Mouse (Mus musculus) ES-E14 (cell line): ENCODE measurements at regions not wholly inside any gene's neighbourhood (a gene's known extent, or its start where the extent isn't known, plus 50 kb on each side); places are given as distances from the start of the nearest gene placed in this dataset.

ENCODE experiments used
- DNase-seq: peaks from one replicate; pipeline ENCODE4 v3.0.0-alpha.2; 2013; ENCODE audit warnings: low read depth, low spot score
- H3K27ac ChIP-seq: 2 replicates; pipeline ENCODE4 v1.5.1; 2012; ENCODE audit warnings: low read depth, mild to moderate bottlenecking, low read length, moderate library complexity, mixed read lengths; ENCODE audit not compliant: poor library complexity, insufficient read depth, severe bottlenecking
- H3K36me3 ChIP-seq: 2 replicates; pipeline ENCODE4 v1.6.1; 2012; ENCODE audit warnings: mild to moderate bottlenecking, low read length, moderate library complexity, mixed read lengths; ENCODE audit not compliant: control insufficient read depth, poor library complexity, insufficient read depth, severe bottlenecking
- H3K4me1 ChIP-seq, 2 experiments: fragments of 150-350 bp in 1 of 2; sonication (generic) in 1 of 2; 2 replicates each; pipeline ENCODE4 v1.6.1; 2012; ENCODE audit warnings: low read length in 2 of 2, mild to moderate bottlenecking in 1 of 2, mixed read lengths in 1 of 2; ENCODE audit not compliant: control insufficient read depth in 2 of 2, insufficient read depth in 2 of 2, poor library complexity in 1 of 2
- H3K4me3 ChIP-seq, 2 experiments: fragments of 150-350 bp in 1 of 2; sonication (generic) in 1 of 2; 2 replicates each; pipeline ENCODE4 v1.5.1; 2012; ENCODE audit warnings: low read length in 2 of 2, low read depth in 1 of 2, mild to moderate bottlenecking in 1 of 2, mixed read lengths in 1 of 2; ENCODE audit not compliant: insufficient read depth in 1 of 2, poor library complexity in 1 of 2, severe bottlenecking in 1 of 2
- H3K9ac ChIP-seq: 2 replicates; pipeline ENCODE4 v1.6.1; 2012; ENCODE audit warnings: low read depth, mild to moderate bottlenecking, low read length, mixed read lengths; ENCODE audit not compliant: poor library complexity, insufficient read depth, severe bottlenecking
- H3K9me3 ChIP-seq: fragments of 150-350 bp; sonication (generic); 2 replicates; pipeline ENCODE4 v1.6.1; 2012; ENCODE audit warnings: low read depth, mild to moderate bottlenecking, low read length; ENCODE audit not compliant: control insufficient read depth, insufficient read depth
- CHD2 ChIP-seq: IDR thresholded peaks from 2 replicates; pipeline ENCODE4 v1.6.1; 2014; ENCODE audit warnings: mild to moderate bottlenecking, low read depth, low read length, inconsistent platforms
- HCFC1 ChIP-seq: IDR thresholded peaks from 2 replicates; pipeline ENCODE4 v1.6.1; 2012; ENCODE audit warnings: low read length, inconsistent platforms, borderline replicate concordance; ENCODE audit not compliant: insufficient read depth
- MAFK ChIP-seq: IDR thresholded peaks from 2 replicates; pipeline ENCODE4 v1.6.1; 2014; ENCODE audit warnings: mild to moderate bottlenecking, low read depth, low read length, inconsistent platforms; ENCODE audit not compliant: insufficient read depth
- ZC3H11A ChIP-seq: IDR thresholded peaks from 2 replicates; pipeline ENCODE4 v1.6.1; 2012; ENCODE audit warnings: low read depth, mild to moderate bottlenecking, inconsistent platforms, low read length, borderline replicate concordance
- ZNF384 ChIP-seq: IDR thresholded peaks from 2 replicates; pipeline ENCODE4 v1.6.1; 2012; ENCODE audit warnings: low read depth, low read length, inconsistent platforms
- in situ Hi-C, 2 experiments: fragments of 600-800 bp; cut with MboI; formaldehyde crosslinking; loops; one replicate each; pipeline ENCODE4 v1.15.1; 2025; ENCODE audit warnings: low sequenced_read_pairs in 2 of 2, inconsistent platforms in 1 of 2; ENCODE audit not compliant: unreplicated experiment in 2 of 2

DNA sequence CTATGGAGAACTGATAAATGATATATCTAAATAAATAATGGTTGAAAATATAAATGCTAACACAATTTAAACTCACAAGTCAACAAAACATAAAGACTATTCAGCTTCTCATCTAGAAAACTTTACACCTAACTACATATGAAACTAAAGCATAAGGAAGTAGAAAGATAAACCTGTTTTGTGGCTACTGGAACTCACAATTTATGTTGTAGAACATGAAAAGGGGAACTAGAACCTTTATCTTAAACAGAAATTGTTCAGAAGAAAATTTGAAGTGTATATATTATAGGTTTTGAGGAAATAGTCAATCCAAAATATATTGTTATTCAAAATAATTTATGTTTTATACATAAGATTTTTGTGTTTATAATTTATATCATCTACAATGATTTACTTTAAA, 4433.4 kb upstream of the Gm7489 start:
- in situ Hi-C loops: no loop called here
- Histone ChIP-seq H3K9ac (no peak overlapping the region), H3K36me3 (no peaks in the 10 kb centered on the region), H3K9me3 (no peaks in the 10 kb centered on the region), H3K27ac (no peak overlapping the region), H3K4me1 (no peaks in the 10 kb centered on the region), H3K4me3 (no peak overlapping the region)
- no peak for DNase-seq
- TF ChIP-seq HCFC1 (no peak), CHD2 (no peak), ZNF384 (no peak), ZC3H11A (no peak), MAFK (no peak)

- H3K4me1 ChIP-seq: no peaks in the 10 kb centered on the region
- H3K9me3 ChIP-seq: no peaks in the 10 kb centered on the region
- no peak overlapping the region for H3K4me3 ChIP-seq
- in situ Hi-C loops: no loop called here
- no peak for DNase-seq
- H3K27ac ChIP-seq: no peak overlapping the region
- H3K36me3 ChIP-seq: no peaks in the 10 kb centered on the region
- H3K9ac ChIP-seq: no peak overlapping the region
- TF ChIP-seq HCFC1 (no peak), ZC3H11A (no peak), ZNF384 (no peak)
Measured at GRCm38 (mm10) chr15:49484582-49484981, 4400.1 kb upstream of the Gm7489 start.

DNA sequence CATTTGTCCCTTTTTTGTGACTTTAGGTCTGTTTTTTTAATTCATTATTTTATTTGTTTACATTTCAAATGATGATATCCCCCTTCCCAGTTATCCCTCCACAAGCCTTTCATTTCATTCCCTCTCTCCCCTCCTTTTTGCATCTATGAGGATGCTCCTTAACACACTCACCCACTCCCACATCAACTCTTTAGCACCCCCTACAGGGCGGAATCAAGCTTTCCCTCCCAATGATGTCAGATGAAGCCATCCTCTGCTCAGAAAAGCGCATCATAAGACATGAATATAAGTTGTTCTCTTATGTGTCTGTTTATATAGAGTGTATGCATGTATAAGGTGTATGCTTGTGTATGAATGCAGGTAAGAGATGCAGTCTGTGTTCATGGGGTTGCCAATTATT, 4391.9 kb upstream of the Gm7489 start:
- Histone ChIP-seq H3K27ac (no peak overlapping the region), H3K9ac (no peak overlapping the region), H3K4me3 (no peak overlapping the region), H3K4me1 (no peaks in the 10 kb centered on the region), H3K36me3 (no peaks in the 10 kb centered on the region), H3K9me3 (no peaks in the 10 kb centered on the region)
- DNase-seq: peak; percentile 37
- in situ Hi-C loops: no loop called here
- no peak for TF ChIP-seq MAFK
- TF ChIP-seq HCFC1: no peak
- no peak for TF ChIP-seq ZC3H11A
- no peak for TF ChIP-seq CHD2
- no peak for TF ChIP-seq ZNF384

DNA sequence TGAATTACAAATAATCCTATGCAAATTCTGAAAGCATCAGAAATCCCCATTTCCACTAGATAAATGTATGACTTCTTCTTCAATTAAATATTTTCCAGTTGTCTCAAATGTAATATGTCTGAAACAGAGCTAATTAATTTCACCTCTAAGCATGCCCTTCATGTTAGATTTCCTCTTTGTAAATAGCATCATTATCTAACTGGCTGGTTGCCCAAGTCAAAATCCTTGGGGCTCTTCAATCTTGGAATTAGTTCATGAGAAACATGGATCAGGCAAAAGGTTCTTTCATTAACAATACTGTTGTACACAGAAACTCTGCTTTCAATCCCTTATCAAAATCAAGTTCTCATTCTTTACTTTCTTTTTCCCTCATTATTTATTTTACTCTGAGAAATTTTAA, 4382.9 kb upstream of the Gm7489 start:
- no peak for DNase-seq
- TF ChIP-seq CHD2: no peak
- TF ChIP-seq ZNF384: no peak
- no peak for TF ChIP-seq ZC3H11A
- no peak for TF ChIP-seq HCFC1
- TF ChIP-seq MAFK: no peak
- H3K27ac ChIP-seq: no peak overlapping the region
- no peaks in the 10 kb centered on the region for H3K4me1 ChIP-seq
- in situ Hi-C loops: no loop called here
- H3K9me3 ChIP-seq: no peaks in the 10 kb centered on the region
- no peaks in the 10 kb centered on the region for H3K36me3 ChIP-seq
- H3K4me3 ChIP-seq: no peak overlapping the region
- no peak overlapping the region for H3K9ac ChIP-seq
